Mouse (Mus musculus) cortical plate, adult 2 months (tissue): ENCODE results near the gene Polr2l. TPM values are rescaled to one million over a fixed set of nuclear protein-coding genes. Genes with fewer than 3 reads are reported as not detected.

Source experiments
- H3K27ac ChIP-seq: fragments of 200-500 bp; 2 replicates; pipeline ENCODE4 v1.5.1; 2012; ENCODE audit warnings: low read length, control low read depth, inconsistent platforms; ENCODE audit not compliant: insufficient read depth
- H3K4me1 ChIP-seq: fragments of 200-500 bp; 2 replicates; pipeline ENCODE4 v1.6.1; 2011; ENCODE audit warnings: low read length; ENCODE audit not compliant: control insufficient read depth, insufficient read depth
- H3K4me3 ChIP-seq: fragments of 200-500 bp; 2 replicates; pipeline ENCODE4 v1.5.1; 2011; ENCODE audit warnings: mild to moderate bottlenecking, low read length, control low read depth; ENCODE audit not compliant: insufficient read depth
- CTCF ChIP-seq: fragments of 200-500 bp; IDR thresholded peaks from 2 replicates; pipeline ENCODE4 v1.5.1; 2011; ENCODE audit warnings: mild to moderate bottlenecking, control low read depth, low read length; ENCODE audit not compliant: insufficient read depth; ENCODE audit errors: extremely low read depth
- POLR2A ChIP-seq: fragments of 200-500 bp; IDR thresholded peaks from 2 replicates; pipeline ENCODE4 v1.6.1; 2011; ENCODE audit warnings: mild to moderate bottlenecking, low read length, control low read depth; ENCODE audit not compliant: insufficient read depth; ENCODE audit errors: extremely low read depth
- polyA plus RNA-seq: library from polyadenylated mRNA; depleted of rRNA; stranded (reverse); fragments of >200 nt; gene quantifications from 2 replicates; pipeline ENCODE4 v1.2.3, GENCODE M21; 2012

Polr2l gene
- polyA plus RNA-seq, 1 experiment, result 52.1 TPM

DNA sequence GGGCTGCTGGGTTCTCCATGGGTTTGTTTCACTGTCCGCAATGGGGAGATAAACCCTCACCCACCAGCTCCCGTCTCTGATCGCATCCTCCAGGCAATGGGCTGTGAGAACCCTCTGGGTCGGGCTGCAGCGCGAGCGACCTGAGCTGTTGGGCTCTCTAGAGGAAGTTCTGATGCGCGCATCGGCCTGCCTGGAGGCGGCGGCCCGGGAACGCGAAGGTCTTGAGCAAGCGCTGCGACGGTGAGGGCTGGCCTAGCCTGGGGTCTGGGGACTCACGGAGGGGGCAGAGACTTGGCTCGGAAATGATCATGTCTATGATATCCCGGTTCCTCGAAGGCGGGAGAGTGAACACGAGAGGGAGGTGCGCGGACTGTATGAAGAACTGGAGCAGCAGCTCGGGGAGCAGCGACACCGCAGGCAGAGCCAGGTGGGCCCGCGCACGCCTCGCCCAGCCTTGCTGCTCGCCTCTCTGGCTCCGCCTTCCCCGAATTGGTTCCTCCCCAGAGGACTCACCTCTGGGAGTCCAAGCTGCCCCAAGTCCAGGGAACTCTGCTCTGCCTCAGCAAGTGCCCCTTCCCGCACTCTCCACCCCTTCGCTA lies 10.2 kb downstream of the Polr2l start:
- peak overlapping the region; percentile 24; the same call in 1 of the 2 replicates for H3K27ac ChIP-seq
- peak overlapping the region; percentile 4; the same call in 1 of the 2 replicates for H3K4me3 ChIP-seq
- H3K4me1 ChIP-seq, result peaks cover 7% of the 10 kb centered on the region
- TF ChIP-seq POLR2A, result no peak
- no peak for TF ChIP-seq CTCF

DNA sequence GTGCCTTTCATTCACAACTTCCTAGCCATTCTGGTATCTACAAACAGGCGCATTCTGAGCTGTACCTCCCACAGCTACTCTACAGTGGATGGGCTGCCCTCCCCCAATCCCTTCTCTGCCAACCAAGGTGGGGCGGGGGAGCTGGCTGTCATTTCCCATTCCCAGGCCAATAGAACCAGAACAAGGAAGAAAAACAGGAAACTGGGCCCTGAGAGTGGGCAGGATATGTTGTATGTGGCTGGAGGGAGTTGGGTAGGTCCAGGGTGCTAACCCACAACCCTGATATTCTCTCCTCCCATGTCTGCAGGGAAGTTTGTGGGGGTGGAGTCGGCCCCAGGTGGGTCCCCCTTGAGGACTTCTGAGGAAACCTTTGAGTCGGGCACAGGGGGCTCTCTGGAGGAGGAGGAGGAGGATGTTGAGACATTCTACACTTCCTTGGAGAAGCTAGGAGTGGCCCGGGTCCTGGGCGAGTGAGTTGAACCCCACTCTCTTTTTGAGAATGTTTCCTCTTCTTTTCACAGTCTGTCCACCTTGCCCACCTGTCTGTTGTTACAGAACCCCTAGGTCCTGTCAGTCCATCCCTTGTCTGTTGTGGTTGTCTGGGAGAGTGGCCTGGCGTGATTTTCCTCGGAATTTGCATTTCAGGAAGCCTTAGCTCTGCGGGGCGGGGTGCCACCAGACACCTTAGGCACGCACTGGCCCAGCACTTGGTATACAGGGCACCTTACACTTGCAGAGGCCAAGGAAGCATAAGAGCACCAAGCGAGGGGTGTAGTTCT lies 10.9 kb downstream of the Polr2l start:
- TF ChIP-seq POLR2A (no peak), CTCF (no peak)
- Histone ChIP-seq H3K4me1 (peaks cover 2% of the 10 kb centered on the region; the same call in 1 of the 2 replicates), H3K4me3 (peak overlapping the region; percentile 4; the same call in 1 of the 2 replicates), H3K27ac (peak overlapping the region; percentile 24; the same call in 1 of the 2 replicates)

DNA sequence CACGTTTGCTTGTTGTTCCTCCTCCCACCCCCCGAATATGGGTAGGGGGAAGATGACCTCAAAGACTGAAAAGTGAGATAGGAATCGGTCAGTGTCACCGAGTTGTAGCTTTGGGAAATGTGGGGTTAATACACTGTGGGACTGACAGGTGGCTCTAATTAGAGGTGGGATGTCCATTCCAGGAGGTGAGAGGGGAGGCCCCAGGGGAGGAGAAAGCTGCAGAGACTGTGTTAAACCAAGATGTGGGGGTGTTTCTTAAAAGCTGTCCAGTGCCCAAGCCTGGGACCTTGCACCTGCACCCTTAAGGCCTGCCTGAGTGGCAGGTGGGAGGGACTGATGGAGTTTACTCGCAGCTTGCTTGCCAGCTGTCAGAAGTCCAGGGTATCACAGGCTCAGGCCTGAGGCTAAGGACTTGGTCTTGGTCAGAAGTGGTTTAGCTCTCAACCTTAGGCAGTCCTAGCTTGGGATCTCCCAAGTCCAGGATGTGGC lies 12.6 kb downstream of the Polr2l start:
- H3K4me1 ChIP-seq, result no peaks in the 10 kb centered on the region
- no peak overlapping the region for H3K4me3 ChIP-seq
- TF ChIP-seq POLR2A, result no peak
- TF ChIP-seq CTCF, result no peak
- H3K27ac ChIP-seq, result no peak overlapping the region

DNA sequence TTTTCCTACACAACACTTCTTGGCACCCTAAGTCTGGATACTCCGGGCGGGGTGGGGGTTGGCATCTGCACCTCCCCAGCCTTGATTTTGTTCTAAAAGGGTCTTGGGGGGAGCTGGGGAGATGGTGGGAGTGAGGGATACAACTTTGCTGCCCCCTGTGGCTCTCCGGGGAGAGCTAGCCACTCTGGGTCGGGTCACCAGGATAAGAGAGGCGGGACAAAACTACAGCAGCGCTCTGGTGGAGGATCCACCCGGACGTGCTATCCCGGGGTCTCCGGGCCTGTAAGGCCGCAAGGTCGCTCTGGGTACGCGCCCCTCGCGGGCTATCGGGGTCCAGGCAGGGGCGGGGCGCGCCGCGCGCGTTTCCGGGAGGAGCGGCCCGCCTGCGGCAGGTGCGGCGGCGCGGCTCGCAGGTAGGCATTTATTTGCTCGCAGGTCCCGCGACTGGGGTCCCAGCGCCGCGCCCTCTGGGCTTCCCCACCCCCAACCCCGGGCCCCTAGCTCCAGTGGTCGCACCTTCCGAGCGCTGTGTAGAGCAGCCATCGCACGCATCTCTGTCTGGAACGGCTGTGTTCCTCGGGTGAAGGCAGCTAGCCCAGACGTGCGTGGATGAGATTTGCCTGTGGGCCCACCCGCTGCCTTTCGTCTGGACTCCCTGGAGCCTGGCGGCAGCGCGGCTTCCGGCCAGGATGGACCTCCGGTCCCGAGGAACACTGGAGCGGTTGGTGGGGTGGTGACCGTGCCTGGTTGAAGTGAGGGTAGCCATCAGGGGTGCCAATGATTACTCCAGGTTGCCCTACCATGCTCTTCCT lies 13.2 kb downstream of the Polr2l start:
- Histone ChIP-seq H3K4me3 (0 out of 2 replicates have a peak overlapping the region, but pooled peaks have one; percentile 14), H3K4me1 (no peaks in the 10 kb centered on the region), H3K27ac (no peak overlapping the region)
- no peak for TF ChIP-seq POLR2A
- TF ChIP-seq CTCF, result no peak

DNA sequence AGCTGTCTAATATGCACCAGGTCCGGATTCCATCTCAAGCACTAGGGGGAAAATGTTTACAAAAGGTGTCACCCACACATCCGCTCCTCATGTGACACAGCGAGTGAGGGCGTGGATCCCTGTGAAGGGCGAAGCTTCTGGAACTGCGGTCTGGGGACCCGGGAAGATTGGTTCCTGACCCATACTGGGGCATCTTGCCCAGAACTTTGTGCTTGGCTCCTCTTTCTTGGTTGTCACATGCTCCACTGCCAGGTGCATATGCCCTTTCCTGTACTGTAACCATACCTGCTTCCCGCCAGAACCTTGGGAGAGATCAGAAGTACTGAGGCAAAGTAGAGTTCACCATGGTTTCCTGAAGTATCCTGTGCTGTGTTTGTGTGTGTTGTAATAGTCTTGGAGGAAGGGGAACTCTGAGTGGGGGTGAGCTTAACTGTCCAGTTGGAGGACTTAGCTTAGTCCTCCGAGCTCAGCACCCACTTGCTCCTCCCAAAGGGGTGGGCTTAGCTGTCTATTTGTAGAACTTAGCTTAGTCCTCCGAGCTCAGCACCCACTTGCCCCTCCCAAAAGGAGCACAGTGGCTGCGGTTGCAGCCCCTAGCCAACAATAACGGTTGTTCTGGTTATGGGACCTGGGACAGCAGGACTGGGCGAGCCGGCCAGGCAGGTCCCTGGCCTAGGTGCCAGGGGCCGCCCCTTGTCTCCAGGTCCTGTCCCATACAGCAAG lies 14.4 kb downstream of the Polr2l start, which contains the start of gene Cracr2b:
Gene Cracr2b (plus strand): TSS at position 704 of the 723 bp plus-strand sequence.
- no peak for TF ChIP-seq CTCF
- TF ChIP-seq POLR2A, result no peak
- Histone ChIP-seq H3K4me3 (0 out of 2 replicates have a peak within 1 kb of the TSS, but pooled peaks have one; percentile 14), H3K4me1 (no peaks in the 10 kb centered on the region; the same call in 1 of the 2 replicates), H3K27ac (peak within 1 kb of the TSS; percentile 15; the same call in 1 of the 2 replicates)

DNA sequence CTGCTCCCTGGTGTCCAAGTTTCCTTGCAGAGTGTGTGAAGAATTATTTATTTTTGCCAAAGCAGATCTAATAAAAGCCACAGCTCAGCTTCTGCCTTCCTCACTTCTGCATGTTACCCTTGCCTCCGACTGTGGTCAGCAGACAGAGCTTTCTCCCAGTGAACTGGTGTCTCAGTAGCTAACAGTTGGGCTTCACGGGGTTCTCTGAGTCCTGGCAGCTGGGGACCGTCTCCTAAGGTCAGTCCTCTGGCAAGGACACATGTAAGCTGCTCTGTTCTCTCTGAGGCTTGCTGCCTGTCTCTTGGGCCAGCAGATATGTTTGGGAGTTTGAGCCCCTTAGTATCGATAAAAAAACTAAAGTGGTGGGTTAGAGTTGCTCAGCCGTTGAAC lies 14.9 kb downstream of the Polr2l start:
- no peaks in the 10 kb centered on the region; the same call in 1 of the 2 replicates for H3K4me1 ChIP-seq
- no peak for TF ChIP-seq CTCF
- TF ChIP-seq POLR2A, result no peak

DNA sequence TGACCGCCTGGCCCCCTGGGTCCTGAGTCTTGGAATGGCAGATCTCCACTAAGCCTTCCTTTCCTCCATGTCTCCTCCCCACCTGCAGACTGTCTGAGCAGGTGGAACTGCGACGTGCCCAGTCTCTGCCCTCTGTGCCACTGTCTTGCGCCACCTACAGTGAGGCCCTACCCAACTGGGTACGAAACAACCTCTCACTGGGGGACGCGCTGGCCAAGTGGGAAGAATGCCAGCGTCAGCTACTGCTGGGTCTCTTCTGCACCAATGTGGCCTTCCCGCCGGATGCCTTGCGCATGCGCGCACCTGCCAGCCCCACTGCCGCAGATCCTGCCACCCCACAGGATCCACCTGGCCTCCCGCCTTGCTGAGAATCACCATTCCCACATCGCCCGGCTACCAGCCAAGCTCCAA lies 15.6 kb downstream of the Polr2l start:
- no peak overlapping the region for H3K27ac ChIP-seq
- no peaks in the 10 kb centered on the region; the same call in 1 of the 2 replicates for H3K4me1 ChIP-seq
- no peak for TF ChIP-seq CTCF
- TF ChIP-seq POLR2A, result no peak
- no peak overlapping the region for H3K4me3 ChIP-seq

More for the DNA sequence above, 14.9 kb downstream of the Polr2l start:
- Histone ChIP-seq H3K27ac (no peak overlapping the region), H3K4me3 (no peak overlapping the region)

DNA sequence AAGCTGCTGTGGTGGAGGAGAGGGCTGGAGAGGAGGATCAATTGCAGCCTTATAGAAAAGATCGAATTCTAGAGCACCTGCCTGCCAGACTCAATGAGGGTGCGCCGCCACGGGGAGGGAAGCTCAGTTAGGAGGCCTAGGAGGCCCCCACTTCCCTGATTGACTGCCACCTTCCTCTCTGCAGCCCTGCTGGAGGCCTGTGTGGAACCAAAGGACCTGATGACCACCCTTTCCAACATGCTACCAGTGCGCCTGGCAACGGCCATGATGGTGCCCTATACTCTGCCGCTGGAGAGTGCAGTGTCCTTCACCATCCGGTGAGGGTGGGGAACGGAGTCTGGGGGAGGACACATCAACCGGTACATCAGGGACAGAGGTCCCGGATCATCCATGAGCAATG lies 16.3 kb downstream of the Polr2l start:
- H3K4me1 ChIP-seq, result no peaks in the 10 kb centered on the region; the same call in 1 of the 2 replicates
- no peak overlapping the region for H3K4me3 ChIP-seq
- no peak for TF ChIP-seq POLR2A
- TF ChIP-seq CTCF, result no peak
- H3K27ac ChIP-seq, result no peak overlapping the region
